Mouse (Mus musculus) kidney, postnatal 25 days (tissue): ENCODE data around the gene Lamp1.

Experiments used
- DNase-seq, 2 experiments: peaks; one replicate each; pipeline ENCODE4 v3.0.0; 2021; ENCODE audit warnings: mixed read lengths in 2 of 2

Lamp1 gene

DNA sequence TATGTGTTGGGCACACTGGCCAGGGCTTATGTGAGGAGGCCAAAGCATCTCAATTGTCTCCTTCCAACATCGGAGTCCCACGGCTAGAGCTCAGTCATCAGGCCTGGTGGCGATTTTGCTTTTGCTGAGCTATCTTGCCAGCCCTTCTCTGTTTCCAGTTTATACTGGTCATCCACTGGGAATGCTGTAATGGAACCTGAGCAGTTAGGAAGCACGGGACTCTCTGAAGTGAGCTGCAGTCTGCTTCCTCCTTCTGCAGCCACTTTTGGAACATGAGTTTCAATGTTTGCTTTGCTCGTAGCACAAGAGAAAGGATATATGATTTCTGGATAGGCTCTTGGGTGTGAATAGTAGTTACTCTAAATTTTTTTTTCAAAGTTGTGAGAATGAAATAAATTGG, 5.4 kb downstream of the Lamp1 start:
- no peak for DNase-seq

DNA sequence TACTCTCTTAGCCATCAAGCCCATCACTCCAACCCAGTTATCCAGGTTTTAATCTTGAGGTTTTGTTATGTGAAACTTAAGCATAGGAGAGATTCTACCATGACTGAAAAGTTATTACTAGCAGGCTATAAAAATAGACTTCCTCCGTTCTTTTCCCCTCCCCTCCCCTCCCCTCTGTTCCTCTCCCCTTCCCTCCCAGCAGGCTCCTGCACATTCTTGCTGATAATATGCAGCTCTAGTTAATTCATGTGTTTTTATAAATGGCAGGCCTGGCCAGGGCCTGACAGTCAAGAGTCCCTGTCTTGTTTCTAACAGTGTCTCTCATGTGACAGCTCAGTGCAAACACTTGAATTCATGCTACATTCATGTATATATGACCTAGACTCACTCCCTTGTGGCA, 11.5 kb downstream of the Lamp1 start:
- DNase-seq = no peak

DNA sequence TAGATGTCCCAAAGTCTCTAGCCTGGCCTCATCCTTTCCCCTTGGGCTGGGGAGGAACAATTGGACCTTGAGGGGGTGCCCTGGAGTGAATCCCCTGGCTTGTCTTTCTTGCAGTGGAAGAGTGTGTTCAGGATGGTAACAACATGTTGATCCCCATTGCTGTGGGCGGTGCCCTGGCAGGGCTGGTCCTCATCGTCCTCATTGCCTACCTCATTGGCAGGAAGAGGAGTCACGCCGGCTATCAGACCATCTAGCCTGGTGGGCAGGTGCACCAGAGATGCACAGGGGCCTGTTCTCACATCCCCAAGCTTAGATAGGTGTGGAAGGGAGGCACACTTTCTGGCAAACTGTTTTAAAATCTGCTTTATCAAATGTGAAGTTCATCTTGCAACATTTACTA, 15.3 kb downstream of the Lamp1 start:
- DNase-seq = no peak

DNA sequence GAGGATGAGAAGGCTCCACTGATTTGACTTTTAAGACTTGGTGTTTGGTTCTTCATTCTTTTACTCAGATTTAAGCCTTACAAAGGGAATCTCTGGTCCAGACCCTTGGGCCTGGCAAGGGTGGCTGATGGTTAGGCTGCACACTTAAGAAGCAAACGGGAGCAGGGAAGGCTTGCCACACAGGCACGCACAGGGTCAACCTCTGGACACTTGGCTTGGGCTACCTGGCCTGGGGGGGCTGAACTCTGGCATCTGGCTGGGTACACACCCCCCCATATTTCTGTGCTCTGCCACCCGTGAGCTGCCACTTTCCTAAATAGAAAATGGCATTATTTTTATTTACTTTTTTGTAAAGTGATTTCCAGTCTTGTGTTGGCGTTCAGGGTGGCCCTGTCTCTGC, 15.8 kb downstream of the Lamp1 start:
- peak; percentile 47 to 78 for DNase-seq

DNA sequence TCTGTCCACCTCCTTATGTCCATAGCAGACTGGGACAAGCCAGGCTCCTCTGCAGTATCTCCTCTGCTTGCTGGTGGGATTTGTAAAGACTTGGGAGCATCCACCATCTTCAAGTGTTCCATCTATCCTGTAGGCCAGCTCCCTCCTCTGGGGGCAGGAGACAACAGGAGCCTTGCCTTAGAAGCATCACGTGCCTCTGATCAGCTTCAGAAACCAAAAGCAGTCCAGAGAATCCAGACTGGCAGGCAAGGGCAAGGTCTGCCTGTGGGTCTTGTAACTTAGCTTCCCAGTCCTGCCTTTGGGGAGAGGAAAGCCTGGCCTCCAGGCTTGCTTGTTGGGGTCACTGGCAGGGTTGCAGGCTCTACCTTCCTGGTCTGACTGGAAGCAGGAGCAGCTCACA, 16.7 kb downstream of the Lamp1 start:
- DNase-seq = peak; percentile 25 to 58

DNA sequence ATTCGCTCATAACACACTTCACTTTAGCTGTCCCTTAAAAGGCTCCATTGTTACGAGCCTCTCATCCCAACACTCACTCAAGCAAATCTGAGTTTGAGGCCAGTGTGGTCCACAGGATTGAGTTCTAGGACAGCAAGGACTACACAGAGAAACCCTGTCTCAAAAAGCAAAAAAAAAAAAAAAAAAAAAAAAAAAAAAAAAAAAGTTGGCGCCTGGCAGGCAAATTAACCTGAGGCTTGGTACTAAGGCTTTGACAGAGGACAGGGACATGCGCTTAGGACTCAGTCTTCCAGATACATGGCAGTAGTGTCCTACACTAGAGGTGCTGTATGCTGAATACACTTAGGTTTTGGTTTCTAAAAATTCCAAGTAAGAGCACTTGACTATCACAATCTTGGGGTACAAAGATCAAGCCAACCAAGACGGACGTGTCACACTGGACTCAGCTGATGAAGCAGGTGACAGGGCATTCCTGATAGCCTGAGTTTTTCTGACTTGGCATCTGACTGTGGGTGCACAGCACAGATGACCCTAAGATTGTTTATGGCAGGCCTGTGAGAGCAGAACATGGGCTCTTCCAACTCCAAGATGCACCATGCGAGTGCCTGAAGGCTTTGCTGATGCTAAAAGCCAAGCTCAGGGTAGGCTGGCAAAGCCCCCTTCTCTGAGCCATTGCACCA, 18.4 kb downstream of the Lamp1 start:
- DNase-seq = no peak

GRCm38 (mm10) chr8:13178137-13178536, 19.2 kb downstream of the Lamp1 start:
- DNase-seq = no peak

GRCm38 (mm10) chr8:13179482-13179881, 20.5 kb downstream of the Lamp1 start:
- no peak for DNase-seq

- DNase-seq = peak in 1 of 2 experiments; percentile 56
Observed at GRCm38 (mm10) chr8:13179948-13180347, 21.0 kb downstream of the Lamp1 start.

DNA sequence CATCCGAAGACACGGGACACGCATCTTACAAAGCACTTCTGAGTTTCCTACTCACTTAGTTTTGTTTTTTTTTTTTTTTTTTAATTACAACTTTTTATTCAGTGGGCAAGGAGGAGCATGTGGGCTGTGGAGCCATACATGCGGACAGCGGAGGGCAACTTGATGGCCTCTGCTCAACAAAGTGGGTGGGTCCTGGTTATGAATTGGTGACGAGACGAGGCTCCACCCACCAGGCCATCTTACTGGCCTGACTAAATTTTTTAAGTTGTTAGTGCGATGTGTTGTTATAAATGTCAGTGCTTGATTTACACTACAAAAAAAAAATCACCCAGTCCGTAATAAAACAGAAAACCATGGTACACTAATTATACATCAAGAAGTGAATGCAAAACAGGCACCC, 21.4 kb downstream of the Lamp1 start:
- DNase-seq = peak in 1 of 2 experiments; percentile 61

- no peak for DNase-seq
Observed at GRCm38 (mm10) chr8:13180911-13181690, 22.1 kb downstream of the Lamp1 start.

GRCm38 (mm10) chr8:13181691-13181976, 22.7 kb downstream of the Lamp1 start:
- DNase-seq = no peak

DNA sequence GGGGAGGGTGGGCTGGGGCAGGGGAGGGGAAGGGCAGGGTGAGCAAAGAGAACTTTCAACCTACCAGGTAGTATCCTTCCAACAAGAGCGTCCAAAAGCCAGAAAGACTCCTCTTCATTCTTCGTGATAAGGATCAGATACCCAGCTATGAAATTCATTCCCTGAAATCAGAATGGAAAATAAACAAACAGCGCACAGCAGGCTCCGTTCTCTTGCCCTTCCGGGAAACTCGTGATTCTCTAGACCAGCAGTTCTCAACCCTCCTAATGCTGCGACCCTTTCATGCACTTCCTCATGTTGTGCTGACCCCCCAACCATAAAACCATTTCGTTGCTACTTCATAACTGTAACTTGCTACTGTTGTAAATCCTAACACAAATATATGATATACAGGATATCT, 27.9 kb downstream of the Lamp1 start:
- no peak for DNase-seq

DNA sequence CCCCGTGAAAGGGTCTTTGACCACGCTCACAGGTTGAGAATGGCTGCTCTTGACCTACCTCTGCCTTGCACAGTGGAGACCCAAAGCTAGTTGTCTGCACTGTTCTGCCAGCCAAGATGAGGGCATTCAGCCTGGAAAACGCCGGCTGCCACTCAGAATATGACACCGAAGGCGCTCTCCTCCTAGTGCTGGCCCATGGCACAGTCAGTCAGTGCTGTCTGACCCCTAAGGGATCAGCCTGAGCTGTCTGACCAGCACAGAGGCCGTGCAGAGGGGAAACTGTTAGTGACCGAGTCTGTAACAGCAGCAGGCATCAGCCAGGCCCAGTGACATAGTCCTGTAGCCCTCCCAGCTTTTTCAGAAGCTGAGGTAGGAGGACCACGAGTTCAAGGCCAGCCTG, 28.3 kb downstream of the Lamp1 start:
- no peak for DNase-seq

DNA sequence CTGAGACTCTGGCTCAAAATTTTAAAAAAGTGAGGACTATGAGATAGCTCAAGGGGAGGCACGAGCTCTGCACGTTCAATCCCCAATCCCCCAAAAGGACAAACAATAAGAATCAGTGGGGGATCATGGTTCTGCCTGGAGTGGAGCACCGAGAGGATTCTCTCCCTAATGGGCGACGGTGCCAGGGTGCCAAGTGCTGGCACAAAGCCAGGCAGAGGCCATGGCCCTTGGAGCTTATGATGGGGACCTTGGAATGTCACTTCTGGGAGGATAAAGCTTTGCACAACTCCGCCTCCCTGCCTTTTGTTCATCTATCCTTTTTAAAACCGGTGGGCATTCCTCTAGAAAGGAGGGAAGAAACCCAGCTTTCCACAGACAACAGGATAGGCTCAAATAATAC, 28.7 kb downstream of the Lamp1 start:
- DNase-seq = no peak

DNA sequence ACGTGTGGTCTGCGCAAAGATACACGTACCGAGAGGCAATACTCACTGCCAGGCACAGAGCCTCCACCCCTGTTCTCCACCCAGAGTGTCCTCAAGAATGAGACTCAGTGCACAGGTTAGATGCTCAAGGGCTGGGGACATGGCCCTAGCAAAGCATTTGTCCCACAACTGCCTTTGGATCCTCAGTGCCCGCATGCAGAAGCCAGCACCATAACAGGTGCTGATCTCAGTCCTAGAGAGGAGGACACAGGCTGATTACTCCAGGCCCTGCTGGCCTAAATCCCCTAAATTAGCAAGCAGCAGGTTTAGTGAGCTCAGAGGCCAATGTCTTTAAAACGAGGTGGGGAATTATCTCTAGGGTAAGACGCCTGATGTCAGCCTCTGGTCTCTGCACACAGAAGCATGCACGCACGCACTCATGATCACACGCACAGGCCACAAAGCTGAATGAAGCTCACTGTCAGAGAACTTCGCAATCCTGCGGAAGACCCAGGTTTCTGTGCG, 29.1 kb downstream of the Lamp1 start:
- DNase-seq = no peak

- DNase-seq = no peak
Observed at GRCm38 (mm10) chr8:13188857-13189256, 29.9 kb downstream of the Lamp1 start.

- DNase-seq = no peak
Observed at GRCm38 (mm10) chr8:13190235-13190634, 31.3 kb downstream of the Lamp1 start.

GRCm38 (mm10) chr8:13194818-13195217, 35.9 kb downstream of the Lamp1 start:
- DNase-seq = no peak

DNA sequence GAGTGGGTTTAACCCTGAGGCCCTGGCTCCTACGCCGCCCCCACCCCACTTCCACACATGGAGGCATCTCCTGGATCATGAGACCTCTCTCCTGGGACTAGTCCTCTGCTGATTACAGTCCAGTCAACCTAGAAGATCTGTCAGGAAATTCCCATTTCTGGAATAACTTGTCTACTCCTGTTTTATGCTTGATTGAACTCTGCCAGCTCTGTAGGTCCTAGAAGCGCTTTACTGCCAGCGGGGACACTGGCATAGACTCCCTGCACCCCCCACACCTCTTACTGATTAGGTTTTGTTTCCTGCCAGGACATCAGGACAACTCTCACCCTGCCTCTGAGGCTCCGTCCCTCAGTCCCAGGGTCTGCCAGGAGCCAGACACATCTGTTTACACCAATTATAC, 38.5 kb downstream of the Lamp1 start:
- no peak for DNase-seq

DNA sequence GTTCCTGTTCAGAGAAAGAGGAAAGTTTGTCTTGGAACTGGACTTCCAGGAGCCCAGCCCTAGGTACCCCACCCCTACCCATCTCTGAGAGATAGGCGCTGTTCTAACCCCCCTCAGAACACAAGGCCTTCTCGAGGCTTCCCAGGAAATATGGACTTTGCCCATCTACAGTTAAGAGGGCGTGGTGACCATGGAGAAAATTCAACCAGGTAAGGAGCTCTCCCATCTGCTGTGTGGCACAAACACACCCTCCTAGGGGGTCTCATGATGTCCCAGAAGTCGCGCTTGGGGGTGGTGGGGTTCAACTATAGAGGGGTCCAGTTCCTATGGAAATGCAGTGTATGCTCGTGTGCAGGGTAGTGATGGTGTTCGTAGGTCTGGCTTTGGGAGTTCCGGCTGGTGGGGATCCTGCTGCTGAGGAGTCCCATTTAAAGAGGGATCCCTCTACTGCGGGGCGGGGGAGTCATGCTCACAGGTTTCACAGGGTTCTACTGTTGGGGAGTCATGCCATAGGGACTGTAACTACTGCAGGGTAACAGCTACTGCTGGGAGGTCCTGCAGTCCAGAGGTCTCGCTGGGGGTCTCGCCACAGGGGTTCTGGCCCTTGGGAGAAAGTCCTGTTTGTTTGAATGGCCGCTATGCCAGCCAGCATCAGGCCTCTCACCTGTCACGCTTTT, 40.6 kb downstream of the Lamp1 start:
- peak; percentile 53 to 75 for DNase-seq

DNA sequence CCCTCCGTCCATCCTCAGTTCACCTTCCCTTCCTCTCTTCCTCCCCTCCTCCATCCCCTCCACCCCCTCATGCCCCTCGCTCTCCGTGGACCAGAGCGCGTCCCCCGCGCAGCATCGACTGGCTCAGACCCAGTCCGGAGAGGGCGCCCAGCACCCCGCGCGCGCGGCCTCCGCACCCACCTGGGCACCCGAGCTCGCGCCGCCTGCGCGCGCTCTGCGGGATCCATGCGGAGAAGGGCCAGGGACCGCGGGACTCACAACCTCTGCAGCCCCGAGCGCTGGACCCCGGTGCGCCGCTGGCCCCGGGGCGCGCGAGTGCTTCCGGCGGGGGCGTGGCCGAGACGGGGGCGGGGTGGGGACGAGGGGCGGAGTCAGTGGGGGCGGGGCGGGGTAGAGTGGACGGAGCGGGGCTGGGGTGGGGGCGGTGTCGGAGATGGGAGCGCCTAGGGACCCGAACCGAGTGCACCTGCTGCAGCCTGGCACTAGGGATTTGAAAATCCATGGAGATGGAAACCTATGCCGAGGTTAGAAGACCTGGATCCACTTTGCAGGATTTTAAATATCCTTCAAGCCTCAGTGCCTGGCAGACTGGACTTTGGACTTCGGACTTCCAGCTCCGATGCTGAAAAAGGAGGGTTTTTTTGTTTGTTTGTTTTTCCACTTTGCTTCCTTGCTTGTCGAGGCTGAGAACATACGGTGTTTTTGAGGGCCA, 41.5 kb downstream of the Lamp1 start, which contains the start of gene Grtp1:
Gene Grtp1, minus strand, starts transcription at position 320 of the 712 bp plus-strand sequence.
- peak; percentile 72 to 82 for DNase-seq

- DNase-seq = no peak
Observed at GRCm38 (mm10) chr8:13201013-13201334, 42.0 kb downstream of the Lamp1 start.
